Mouse (Mus musculus): ENCODE measurements at regions not wholly inside any gene's neighbourhood (a gene's known extent, or its start where the extent isn't known, plus 50 kb on each side); places are given as distances from the start of the nearest gene placed in this dataset.

DNA sequence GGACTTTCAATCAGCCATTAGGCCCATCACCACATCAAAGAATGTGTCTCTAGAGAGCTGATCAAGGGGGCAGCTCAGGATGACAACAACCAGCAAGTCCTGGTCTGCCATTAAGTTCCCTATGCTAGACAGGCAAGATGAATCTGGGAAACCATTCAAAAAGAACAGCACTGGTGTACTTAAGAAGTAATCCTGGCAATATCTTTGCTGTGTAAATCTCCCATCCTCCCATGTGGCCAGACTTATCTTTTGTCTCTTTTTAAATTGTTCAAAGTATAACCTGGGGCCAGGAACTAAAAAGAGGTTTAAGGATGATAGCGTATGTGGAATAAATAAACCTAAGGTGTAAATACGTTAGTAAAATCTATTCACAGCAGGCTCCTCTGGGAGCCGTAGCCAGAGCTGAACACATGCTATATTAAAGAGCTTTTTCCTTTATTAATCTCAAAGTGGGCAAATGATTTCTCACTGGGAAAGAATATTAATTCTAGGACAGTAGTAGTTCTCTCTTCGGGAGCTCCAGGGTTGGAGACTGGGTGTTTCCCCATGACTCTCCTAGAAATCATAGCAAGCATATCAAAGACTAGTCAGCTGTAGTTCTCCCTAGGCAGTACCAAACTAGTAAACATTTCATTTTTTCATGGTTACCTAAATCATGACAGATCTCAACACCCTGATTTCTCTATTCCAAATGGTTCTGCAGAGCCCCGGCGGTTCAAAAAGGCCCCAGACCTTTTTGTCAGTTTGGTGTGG, 216.8 kb upstream of the Zpld1 start:
- TF ChIP-seq CTCF (IDR thresholded peaks at IDR 0.05; ENCODE audit: extremely low read depth, insufficient read depth, low read length) = no peak
- TF ChIP-seq POLR2A (IDR thresholded peaks at IDR 0.05; ENCODE audit: extremely low read depth, insufficient read depth, low read length) = no peak

All from cortical plate, adult 2 months (tissue).